Mouse (Mus musculus): Measurements from ENCODE around the gene Zfp27.
"Not testable (repeated sequence)": the region's sequence is repeated elsewhere in the genome, so short reads cannot be mapped to it uniquely, and the experiment has no call there.

Zfp27 gene

DNA sequence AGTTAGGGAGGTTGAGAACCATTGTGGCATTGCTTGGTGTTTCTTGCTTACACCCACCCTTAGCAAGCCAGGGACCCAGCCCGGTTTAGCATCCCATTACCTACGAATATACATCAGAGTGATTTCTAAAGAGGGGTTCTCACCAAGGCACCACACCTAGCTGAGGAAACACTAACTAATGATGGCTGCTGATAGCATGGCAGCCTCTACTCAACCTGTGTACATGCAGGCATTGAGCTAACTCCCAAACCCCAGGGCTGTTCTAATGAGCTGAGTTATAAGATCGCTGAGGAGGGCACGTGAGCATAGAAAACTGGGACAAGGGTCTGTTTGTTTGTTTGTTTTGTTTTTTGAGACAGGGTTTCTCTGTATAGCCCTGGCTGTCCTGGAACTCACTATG, 13.6 kb downstream of the Zfp27 start:
- ATAC-seq (ENCODE audit: insufficient number of reproducible peaks, low FRiP score, low TSS enrichment) = no peak

DNA sequence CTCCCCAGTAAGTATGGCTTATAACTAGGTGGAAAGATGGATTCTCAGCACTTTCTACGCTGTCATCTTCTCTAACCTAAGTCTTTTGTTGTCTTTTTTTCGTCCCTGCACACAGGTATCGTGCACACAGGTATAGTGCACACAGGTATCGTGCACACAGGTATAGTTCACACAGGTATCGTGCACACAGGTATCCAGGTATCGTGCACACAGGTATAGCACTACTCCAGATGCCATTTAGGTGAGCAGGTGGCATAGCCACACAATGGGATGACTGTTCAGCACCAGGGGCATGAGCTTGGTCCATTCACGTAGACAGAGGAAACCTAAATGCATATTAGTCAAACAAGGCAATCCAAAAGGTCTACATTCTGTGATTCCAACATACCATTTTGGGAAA, 15.9 kb downstream of the Zfp27 start:
- ATAC-seq (ENCODE audit: insufficient number of reproducible peaks, low FRiP score, low TSS enrichment) = no peak

DNA sequence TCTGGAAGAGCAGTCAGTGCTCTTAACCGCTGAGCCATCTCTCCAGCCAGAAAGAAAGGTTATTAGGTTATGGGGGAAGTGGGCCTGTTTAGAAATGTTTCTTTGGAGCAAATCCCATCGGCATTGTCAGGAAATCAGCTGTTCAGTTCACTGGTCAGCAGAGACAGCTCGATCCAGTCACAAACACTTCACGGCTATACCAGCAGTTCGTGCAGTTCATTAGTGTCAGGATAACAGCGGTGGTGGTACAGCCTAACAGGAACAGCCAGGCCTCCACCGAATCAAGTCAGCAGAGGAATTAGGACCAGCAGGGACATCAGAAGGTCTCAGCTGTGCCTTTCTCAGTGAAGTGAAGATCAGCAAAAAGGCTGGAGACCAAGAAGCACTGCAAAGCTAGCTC, 25.5 kb downstream of the Zfp27 start:
- no peak for ATAC-seq (ENCODE audit: insufficient number of reproducible peaks, low FRiP score, low TSS enrichment)

DNA sequence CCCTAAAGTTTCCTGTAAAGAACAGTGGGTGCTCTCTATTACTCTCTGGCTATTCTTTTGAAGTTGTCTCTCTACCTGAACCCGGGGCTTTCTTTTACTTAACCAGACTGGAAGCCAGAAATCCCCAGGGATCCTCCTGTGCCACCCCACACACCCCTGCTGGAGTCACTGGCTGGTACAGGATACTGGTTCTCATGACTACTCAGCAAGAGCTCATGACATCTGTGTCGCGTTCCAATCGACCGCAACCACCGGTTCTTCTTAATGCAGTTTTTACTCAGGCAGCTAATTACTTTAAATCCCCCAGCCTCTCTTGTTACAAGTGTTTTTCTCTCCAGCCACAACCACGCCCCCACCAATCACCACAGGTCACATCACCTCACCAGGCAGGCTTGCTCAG, 26.3 kb downstream of the Zfp27 start:
- no peak for ATAC-seq (ENCODE audit: insufficient number of reproducible peaks, low FRiP score, low TSS enrichment)

GRCm38 (mm10) chr7:29877561-29877960, 28.8 kb downstream of the Zfp27 start:
- not testable (repeated sequence) for ATAC-seq (ENCODE audit: insufficient number of reproducible peaks, low FRiP score, low TSS enrichment)

DNA sequence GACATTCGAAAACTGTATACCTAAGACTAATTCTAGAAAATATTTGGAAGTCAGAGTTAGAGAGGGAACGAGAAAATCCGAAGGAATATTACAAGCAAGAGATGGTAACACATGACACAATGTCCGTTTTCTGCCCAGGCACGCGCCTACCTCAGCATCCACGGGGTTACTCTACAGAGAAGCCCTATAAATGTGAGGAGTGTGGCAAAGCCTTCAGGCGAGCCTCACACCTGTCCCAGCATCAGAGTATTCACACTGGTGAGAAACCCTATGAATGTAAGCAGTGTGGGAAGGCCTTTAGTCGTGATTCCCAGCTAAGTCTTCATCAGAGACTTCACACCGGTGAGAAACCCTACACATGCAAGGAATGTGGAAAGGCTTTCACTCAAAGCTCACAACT, 32.1 kb downstream of the Zfp27 start:
- ATAC-seq (ENCODE audit: insufficient number of reproducible peaks, low FRiP score, low TSS enrichment) = no peak

GRCm38 (mm10) chr7:29861660-29862059, 44.7 kb downstream of the Zfp27 start:
- ATAC-seq (ENCODE audit: insufficient number of reproducible peaks, low FRiP score, low TSS enrichment) = no peak

DNA sequence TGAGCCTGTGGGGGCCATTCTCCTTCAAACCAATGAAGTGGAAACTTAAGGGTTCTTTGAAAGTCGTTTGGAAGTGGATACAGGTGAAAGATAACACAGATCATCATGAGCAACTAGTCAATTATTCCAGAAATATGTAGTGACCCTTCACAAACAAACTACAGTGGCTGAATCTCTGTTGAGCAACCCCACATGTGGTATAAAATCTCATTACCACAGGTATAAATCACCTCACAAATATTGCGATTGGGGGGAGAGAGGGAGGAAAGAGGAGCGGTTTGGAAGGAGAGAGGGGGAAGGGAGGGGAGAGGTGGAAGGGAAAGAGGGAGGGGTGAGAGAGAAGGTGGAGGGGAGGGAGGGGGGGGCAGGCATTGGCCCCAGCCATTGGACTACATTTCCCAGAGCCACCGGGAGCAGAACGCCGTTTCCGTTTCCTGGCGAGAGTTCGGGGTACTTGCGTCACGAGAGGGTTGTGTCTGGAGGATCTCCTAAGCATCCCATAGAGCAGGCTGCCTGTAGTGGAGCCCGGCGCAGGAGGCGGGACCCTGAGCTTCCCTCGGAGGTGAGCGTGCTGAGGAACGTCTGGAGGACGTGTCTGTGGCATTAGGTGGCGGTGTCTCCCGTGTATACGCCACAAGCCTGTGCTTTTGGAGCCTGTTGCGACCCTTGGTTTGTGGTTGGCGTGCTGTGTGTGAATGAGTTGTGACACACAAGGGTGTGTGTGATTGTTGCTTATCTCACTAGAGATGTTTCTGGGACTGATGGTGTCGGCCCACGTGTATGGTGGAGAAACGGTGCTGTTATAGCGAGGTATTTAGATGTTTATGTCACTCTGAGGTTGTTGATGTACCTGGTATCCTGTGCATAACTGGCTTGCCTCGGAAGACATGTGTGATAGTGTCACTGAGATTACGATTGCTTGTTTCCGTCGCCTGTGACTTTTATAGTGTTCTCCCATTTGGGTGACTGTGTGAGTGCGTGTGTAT, 46.5 kb downstream of the Zfp27 start, which contains the start of gene Zfp420:
Gene Zfp420 (plus strand): TSS at position 448 of the 986 bp plus-strand sequence.
- ATAC-seq (ENCODE audit: insufficient number of reproducible peaks, low FRiP score, low TSS enrichment) = peak; percentile 99

DNA sequence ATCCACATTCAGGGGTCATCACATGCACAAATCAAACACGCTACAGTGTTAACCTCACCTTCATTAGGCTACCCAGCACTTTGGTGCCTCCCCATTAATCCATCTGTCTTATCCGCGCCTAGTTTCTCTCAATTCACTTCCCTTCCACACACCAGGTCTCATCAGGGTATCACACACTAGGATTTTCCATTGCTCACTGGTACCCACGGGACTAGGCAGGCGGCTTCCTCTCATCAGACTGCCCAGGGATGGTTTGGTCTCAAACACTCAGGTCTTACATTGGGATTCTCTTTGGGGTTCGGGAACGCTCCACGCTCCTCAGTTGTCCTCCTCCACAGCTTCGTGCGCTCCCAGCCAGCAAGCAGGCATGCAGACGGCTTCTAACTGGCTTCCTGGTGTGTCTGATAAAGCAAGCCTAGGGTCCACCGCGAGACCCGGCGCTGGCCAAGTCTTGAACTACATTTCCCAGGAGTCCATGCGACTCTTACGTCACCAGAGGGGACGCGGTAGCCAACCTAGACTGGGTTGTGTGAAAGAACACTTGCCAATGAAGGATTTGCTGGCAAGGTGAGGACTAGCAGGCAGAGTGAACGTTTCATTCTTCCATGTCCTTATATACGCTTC, 53.0 kb downstream of the Zfp27 start, which contains the start of gene Zfp940:
Gene Zfp940 (minus strand): TSS at position 451 of the 624 bp plus-strand sequence.
- ATAC-seq (ENCODE audit: insufficient number of reproducible peaks, low FRiP score, low TSS enrichment) = peak; percentile 95

DNA sequence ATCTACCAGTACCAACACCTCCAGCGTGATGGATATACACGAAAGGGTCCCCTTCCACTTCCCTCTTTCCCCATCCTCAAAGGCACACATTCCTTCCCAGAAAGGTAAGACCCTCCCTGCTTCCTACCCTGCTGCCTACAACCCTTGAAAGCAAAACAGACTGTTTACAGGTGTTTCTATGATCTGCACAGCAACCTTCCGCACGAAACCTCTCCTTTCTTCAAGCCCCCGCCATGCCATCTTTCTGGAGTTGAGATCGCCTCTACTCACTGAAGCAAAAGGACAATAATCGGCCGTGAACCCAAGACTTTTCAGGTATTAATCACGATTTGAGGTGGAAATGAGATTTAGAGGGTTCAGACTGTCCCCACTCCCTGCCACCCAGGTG, 53.5 kb downstream of the Zfp27 start:
- no peak for ATAC-seq (ENCODE audit: insufficient number of reproducible peaks, low FRiP score, low TSS enrichment)

DNA sequence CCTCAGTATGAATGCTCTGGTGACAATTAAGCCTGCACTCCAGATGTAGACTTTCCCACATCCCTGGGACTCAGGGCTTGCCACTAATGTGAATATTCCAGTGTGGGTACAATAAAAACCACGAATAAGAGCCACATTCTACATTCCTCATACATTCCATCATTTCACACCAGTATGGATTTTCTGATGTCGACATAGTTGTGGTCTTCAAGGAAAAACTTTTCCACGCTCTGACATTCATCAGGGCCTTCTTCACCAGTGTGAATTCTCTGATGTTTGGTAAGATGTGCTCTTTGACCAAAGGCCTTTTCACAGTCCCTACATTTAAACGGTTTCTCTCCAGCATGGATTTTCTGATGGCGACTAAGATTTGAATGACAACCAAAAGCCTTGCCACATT, 61.8 kb downstream of the Zfp27 start:
- ATAC-seq (ENCODE audit: insufficient number of reproducible peaks, low FRiP score, low TSS enrichment) = no peak
